Mouse (Mus musculus): ENCODE results near the gene Ccn1.

Gene Ccn1

GRCm38 (mm10) chr3:145619621-145620365, 30.0 kb downstream of the Ccn1 start:
- no peak for DNase-seq (ENCODE audit: low spot score in 2 of 2)

GRCm38 (mm10) chr3:145618299-145618698, 31.5 kb downstream of the Ccn1 start:
- DNase-seq (ENCODE audit: low spot score in 2 of 2): no peak

- peak in 1 of 2 experiments; percentile 33 for DNase-seq (ENCODE audit: low spot score in 2 of 2)
Observed at GRCm38 (mm10) chr3:145614362-145615115, 35.2 kb downstream of the Ccn1 start.

- no peak for DNase-seq (ENCODE audit: low spot score in 2 of 2)
Observed at GRCm38 (mm10) chr3:145613234-145613633, 36.5 kb downstream of the Ccn1 start.

- DNase-seq (ENCODE audit: low spot score in 2 of 2): no peak
Observed at GRCm38 (mm10) chr3:145612662-145613061, 37.1 kb downstream of the Ccn1 start.

- no peak for DNase-seq (ENCODE audit: low spot score in 2 of 2)
Observed at GRCm38 (mm10) chr3:145608320-145608719, 41.5 kb downstream of the Ccn1 start.

GRCm38 (mm10) chr3:145605437-145606123, 44.2 kb downstream of the Ccn1 start:
- no peak for DNase-seq (ENCODE audit: low spot score in 2 of 2)

GRCm38 (mm10) chr3:145602410-145603206, 47.2 kb downstream of the Ccn1 start:
- peak; percentile 44 to 51 for DNase-seq (ENCODE audit: low spot score in 2 of 2)

- DNase-seq (ENCODE audit: low spot score in 2 of 2): peak in 1 of 2 experiments; percentile 21
Observed at GRCm38 (mm10) chr3:145601345-145601744, 48.4 kb downstream of the Ccn1 start.

- no peak for DNase-seq (ENCODE audit: low spot score in 2 of 2)
Observed at GRCm38 (mm10) chr3:145600801-145601200, 49.0 kb downstream of the Ccn1 start.

GRCm38 (mm10) chr3:145599059-145599458, 50.7 kb downstream of the Ccn1 start:
- no peak for DNase-seq (ENCODE audit: low spot score in 2 of 2)
